Mouse (Mus musculus) heart, embryonic 11.5 days (tissue): ENCODE results near the gene Arhgef17. TPM values are rescaled to one million over a fixed set of nuclear protein-coding genes. Genes with fewer than 3 reads are reported as not detected.
A peak's percentile ranks its signal among the peaks of the same experiment; 100 is the strongest.

Experiments
- ATAC-seq: fragments of 200-750 bp; cut with Nextera tagmentation; replicated peaks from 2 replicates; pipeline ENCODE4 v1.8.0; 2017; ENCODE audit warnings: moderate library complexity; ENCODE audit not compliant: insufficient number of reproducible peaks, low FRiP score, low TSS enrichment
- H3K27ac ChIP-seq: fragments of 300-500 bp; sonication (generic); 2 replicates; pipeline ENCODE4 v1.5.1; 2014; ENCODE audit warnings: mild to moderate bottlenecking, low read depth, low read length
- H3K27me3 ChIP-seq: fragments of 300-500 bp; sonication (generic); 2 replicates; pipeline ENCODE4 v1.6.1; 2014; ENCODE audit warnings: mild to moderate bottlenecking, low read length, mixed read lengths; ENCODE audit not compliant: control insufficient read depth, insufficient read depth
- H3K36me3 ChIP-seq: fragments of 300-500 bp; sonication (generic); 2 replicates; pipeline ENCODE4 v1.6.1; 2014; ENCODE audit warnings: mild to moderate bottlenecking, low read length, moderate library complexity, mixed read lengths; ENCODE audit not compliant: control insufficient read depth, insufficient read depth
- H3K4me1 ChIP-seq: fragments of 300-500 bp; sonication (generic); 2 replicates; pipeline ENCODE4 v1.6.1; 2014; ENCODE audit warnings: low read length; ENCODE audit not compliant: control insufficient read depth, insufficient read depth
- H3K4me2 ChIP-seq: fragments of 300-500 bp; sonication (generic); 2 replicates; pipeline ENCODE4 v1.6.1; 2014; ENCODE audit warnings: mild to moderate bottlenecking, moderate library complexity
- H3K4me3 ChIP-seq: fragments of 300-500 bp; sonication (generic); 2 replicates; pipeline ENCODE4 v1.5.1; 2014; ENCODE audit warnings: low read depth, low read length
- H3K9ac ChIP-seq: fragments of 300-500 bp; sonication (generic); 2 replicates; pipeline ENCODE4 v1.6.1; 2014; ENCODE audit warnings: mild to moderate bottlenecking, low read depth, low read length, moderate library complexity
- H3K9me3 ChIP-seq: fragments of 300-500 bp; sonication (generic); replicated peaks from 2 replicates; pipeline ENCODE4 v1.6.1; 2016; ENCODE audit warnings: low read length; ENCODE audit not compliant: control insufficient read depth
- WGBS: fragments of 180-500 bp; shearing (Covaris S2); extraction: QIAGEN DNeasy Blood & Tissue Kit; methylation state at CpG from one replicate; pipeline ENCODE4 v1.1.7; 2014; ENCODE audit not compliant: insufficient replicate concordance; 5-methylcytosine and 5-hydroxymethylcytosine counted together
- polyA plus RNA-seq: library from polyadenylated mRNA; unstranded; fragments of >200 nt; fragmentation: Nextera tagmentation; extraction: Ambion mirVana; gene quantifications from 2 replicates; pipeline ENCODE4 v1.2.1, GENCODE M21; 2014

The Arhgef17 gene
- polyA plus RNA-seq, 1 experiment from 2014 or later: 8.5 TPM

DNA sequence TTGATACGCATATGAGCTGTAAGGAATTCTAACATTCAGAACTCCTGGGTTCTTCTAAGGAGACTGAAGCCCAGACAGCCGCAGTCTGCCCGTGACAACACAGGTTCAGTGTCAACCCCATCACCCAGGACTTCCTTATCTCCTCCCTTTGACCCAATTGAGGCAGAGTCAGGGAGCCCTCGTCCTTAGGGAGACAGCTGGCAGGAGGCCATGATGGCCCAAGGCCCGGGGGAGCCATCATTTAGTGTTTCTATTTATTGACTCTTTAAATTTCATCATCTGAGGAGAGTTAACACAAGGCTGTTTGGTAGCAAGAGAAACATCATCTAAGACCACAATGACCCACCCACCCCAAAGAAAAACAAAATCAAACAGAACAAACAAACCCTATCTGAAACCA is 60.0 kb downstream of the Arhgef17 start:
- Histone ChIP-seq H3K4me2 (no peak overlapping the region), H3K4me3 (no peak overlapping the region), H3K4me1 (peaks cover 8% of the 10 kb centered on the region), H3K9ac (no peak overlapping the region), H3K27ac (no peak overlapping the region), H3K27me3 (no peaks in the 10 kb centered on the region), H3K36me3 (peaks cover 20% of the 10 kb centered on the region), H3K9me3 (no peaks in the 10 kb centered on the region)
- no peak for ATAC-seq
- WGBS: 65% methylated on average over 5 of the region's 5 CpGs

DNA sequence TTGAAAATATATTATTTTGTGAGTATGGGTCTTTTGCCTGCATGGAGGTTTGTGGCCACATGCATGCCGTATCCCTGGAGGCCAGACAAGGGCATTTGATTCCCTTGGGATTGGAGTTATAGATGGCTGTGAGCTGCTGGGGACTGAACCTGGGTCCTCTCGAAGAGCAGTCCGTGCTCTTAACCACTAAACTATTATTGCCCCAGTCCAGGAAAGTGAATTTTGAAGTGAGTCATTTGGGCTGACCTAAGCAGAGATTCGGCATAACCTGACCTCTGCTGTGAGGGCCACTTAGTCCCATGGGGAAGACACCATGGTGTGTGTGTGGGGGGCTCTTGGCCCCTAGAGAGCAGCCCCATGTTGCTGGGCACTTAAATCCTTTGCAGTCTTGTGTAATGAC is 60.6 kb downstream of the Arhgef17 start:
- Histone ChIP-seq H3K27ac (no peak overlapping the region), H3K4me1 (peaks cover 8% of the 10 kb centered on the region), H3K27me3 (no peaks in the 10 kb centered on the region), H3K4me3 (no peak overlapping the region), H3K4me2 (no peak overlapping the region), H3K36me3 (peaks cover 18% of the 10 kb centered on the region), H3K9me3 (no peaks in the 10 kb centered on the region), H3K9ac (no peak overlapping the region)
- WGBS: 83% methylated on average over 4 of the region's 4 CpGs
- no peak for ATAC-seq

DNA sequence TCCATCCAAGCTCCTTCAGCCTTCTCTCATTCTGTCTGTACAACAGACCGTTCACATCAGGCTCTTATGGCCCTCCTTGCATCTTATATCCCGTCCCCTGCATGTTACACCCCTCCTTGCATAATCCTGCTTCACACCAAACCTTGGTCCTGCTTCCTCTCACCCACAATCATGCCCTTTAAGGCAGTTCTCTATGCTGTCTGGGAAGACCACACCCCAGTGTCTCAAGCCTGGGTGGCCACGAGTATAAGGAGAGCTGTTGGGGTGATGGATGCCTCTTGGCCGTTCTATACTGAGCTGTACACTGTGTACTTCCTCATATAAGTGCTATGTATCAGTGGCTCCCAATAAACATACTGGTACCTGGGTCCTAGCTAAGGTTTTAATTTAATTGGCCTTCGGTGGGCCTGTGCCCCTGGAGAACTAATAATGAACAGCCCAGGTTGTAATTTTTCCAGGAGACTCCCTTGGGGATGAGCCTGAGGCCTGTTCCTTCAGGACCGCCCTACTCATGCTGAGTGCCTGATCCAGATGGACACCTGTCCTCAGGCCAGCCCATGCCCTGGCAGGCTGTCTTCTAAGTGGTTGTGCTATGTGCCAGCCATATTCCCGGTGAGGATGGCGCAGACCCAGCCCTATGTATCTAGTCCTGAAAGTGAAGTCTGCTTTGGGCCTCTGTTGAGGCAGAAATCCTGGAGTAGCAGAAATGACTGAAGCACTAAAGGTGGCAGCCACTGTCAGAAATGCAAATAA is 61.9 kb downstream of the Arhgef17 start:
- WGBS: 89% methylated on average over 8 of the region's 8 CpGs
- Histone ChIP-seq H3K4me3 (no peak overlapping the region), H3K36me3 (peaks cover 16% of the 10 kb centered on the region), H3K9me3 (no peaks in the 10 kb centered on the region), H3K27ac (no peak overlapping the region), H3K9ac (no peak overlapping the region), H3K27me3 (no peaks in the 10 kb centered on the region), H3K4me1 (peaks cover 8% of the 10 kb centered on the region), H3K4me2 (no peak overlapping the region)
- no peak for ATAC-seq

DNA sequence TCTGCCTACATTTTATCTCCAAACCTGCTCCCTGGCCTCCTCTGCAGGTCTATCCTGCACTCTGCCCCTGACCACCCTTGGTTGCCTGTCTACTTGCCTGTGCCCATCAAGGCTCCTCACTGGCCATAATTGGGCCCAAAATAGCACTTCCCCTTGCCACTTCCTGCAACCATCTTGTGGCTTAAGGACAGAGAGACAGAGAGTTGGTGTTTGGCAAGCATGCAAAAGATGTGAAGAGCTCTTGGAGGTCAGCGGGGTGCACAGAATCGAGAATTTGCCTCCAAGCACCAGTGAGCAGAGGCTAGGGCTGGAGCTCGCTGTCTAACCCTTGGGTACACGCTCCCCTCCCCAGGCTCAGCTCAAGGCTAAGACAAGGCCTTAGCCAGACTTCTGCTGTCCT is 63.4 kb downstream of the Arhgef17 start:
- H3K4me2 ChIP-seq: no peak overlapping the region
- no peaks in the 10 kb centered on the region for H3K27me3 ChIP-seq
- H3K27ac ChIP-seq: no peak overlapping the region
- no peaks in the 10 kb centered on the region for H3K9me3 ChIP-seq
- no peak overlapping the region for H3K4me3 ChIP-seq
- no peak for ATAC-seq
- H3K36me3 ChIP-seq: peaks cover 6% of the 10 kb centered on the region
- peaks cover 8% of the 10 kb centered on the region for H3K4me1 ChIP-seq
- peak overlapping the region; percentile 29 for H3K9ac ChIP-seq
- WGBS: 50% methylated on average over 4 of the region's 4 CpGs

DNA sequence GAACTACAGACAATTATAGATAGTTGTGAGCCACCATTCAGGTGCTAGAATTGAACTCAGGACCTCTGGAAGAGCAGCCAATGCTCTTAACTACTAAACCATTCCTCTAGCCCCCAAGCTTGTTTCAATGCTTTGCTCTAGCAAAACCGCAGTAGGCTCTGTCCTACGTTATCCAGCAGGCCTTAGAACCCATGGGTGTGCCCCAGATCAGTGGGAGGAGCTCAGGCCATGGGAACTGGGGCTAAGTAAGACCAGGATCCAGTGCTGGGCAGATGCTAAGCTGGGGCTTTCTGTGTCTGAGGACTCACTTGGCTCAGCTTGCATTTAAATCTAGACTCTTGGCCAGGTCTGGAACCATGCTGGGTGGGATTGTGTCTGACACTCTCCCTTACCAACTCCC is 64.3 kb downstream of the Arhgef17 start:
- no peak overlapping the region for H3K4me2 ChIP-seq
- peaks cover 8% of the 10 kb centered on the region for H3K4me1 ChIP-seq
- H3K9me3 ChIP-seq: no peaks in the 10 kb centered on the region
- H3K9ac ChIP-seq: no peak overlapping the region
- ATAC-seq: no peak
- H3K36me3 ChIP-seq: no peaks in the 10 kb centered on the region; the same call in 1 of the 2 replicates
- no peaks in the 10 kb centered on the region for H3K27me3 ChIP-seq
- 44% methylated on average over 2 of the region's 2 CpGs for WGBS
- no peak overlapping the region for H3K27ac ChIP-seq
- no peak overlapping the region for H3K4me3 ChIP-seq

DNA sequence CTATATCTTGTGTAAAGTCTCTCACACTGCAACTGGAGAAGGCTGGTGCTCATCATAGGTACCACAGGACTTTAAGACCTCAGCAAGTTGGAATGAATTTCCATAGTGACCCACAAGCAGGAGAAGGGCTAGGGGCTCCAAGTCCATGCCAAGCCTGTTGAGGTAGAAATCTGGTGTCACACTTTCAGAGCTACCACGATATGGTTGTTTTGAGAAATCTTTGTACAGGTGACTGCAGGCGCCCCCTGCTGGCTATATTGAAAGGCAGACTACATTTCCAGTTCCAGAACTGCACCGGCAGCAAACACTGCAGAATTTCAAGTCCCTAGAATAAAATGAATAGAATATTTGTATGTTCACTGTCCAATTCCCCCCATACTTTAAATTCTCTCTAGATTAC is 65.2 kb downstream of the Arhgef17 start:
- Histone ChIP-seq H3K36me3 (no peaks in the 10 kb centered on the region), H3K4me2 (no peak overlapping the region), H3K4me3 (no peak overlapping the region), H3K27me3 (no peaks in the 10 kb centered on the region), H3K27ac (no peak overlapping the region), H3K4me1 (peaks cover 12% of the 10 kb centered on the region), H3K9ac (no peak overlapping the region), H3K9me3 (no peaks in the 10 kb centered on the region)
- ATAC-seq: no peak
- 11% methylated on average over 3 of the region's 3 CpGs for WGBS

DNA sequence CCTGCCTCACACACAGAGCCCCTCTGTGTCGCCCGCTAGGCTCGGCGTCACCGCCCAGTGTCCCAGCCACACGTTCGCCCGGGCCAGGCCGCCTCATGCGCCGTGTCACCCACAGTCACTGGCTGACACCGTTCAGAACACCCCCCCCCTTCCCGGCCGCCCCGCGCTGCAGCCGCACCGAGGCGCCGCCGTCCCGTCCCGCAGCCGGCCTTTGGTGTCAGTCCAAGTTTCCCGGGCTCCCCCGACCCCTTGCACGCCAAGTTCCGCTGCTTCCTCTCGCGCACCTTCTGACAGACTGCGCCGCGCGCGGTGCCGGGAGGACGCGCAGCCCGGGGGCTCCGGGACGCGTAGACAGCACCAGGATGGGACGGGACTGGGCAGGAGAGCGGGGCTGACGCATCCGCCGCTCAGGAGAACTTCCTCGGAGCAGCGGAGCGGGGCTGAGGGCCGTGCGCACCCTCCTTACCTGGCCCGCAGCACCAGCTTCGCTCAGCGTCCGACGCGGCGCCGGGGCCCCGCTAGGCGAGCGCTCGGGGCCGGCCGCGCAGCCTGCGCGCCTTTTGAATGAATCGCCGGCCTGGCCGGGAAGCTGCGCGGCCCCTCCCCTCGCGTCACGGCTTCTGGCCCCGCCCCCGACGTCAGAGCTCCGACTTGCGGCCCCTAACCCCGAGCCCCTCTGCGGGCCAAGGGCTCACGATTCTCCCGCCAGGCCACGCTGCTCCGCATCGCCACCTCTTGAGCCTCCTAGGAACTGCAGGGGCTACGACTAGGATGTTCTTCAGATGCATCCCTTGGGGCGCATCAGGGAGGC is 68.9 kb downstream of the Arhgef17 start, which contains the start of gene Relt:
Relt (minus strand) TSS at position 619 of the 811 bp plus-strand sequence.
- Histone ChIP-seq H3K27me3 (no peaks in the 10 kb centered on the region), H3K9ac (peak within 1 kb of the TSS; percentile 79), H3K4me3 (peak within 1 kb of the TSS; percentile 65), H3K4me1 (peaks cover 20% of the 10 kb centered on the region), H3K27ac (peak within 1 kb of the TSS; percentile 70), H3K36me3 (no peaks in the 10 kb centered on the region), H3K4me2 (peak within 1 kb of the TSS; percentile 97), H3K9me3 (no peaks in the 10 kb centered on the region)
- under 1% methylated on average over 85 of the region's 91 CpGs for WGBS
- peak; percentile 85 for ATAC-seq

DNA sequence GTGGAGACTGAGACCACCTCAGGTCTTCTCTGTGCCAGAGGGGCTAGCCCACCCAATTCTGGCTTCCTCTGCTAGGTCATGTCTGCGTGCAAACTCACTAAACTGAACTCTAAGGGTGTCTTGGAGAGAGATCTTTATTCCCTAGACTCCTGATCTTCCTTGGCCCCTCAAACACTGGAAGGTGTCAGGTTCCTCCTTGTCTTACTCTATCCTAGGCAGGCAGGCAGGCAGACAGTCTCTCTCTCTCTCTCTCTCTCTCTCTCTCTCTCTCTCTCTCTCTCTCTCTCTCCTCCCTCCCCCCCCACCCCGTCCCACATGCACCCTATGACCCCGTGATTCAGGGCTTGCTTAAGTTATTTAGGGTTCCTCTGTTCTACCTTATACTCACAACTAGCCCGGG is 69.6 kb downstream of the Arhgef17 start:
- H3K27ac ChIP-seq: no peak overlapping the region
- peaks cover 20% of the 10 kb centered on the region for H3K4me1 ChIP-seq
- 3% methylated on average over 4 of the region's 4 CpGs for WGBS
- ATAC-seq: no peak; the same call in 1 of the 2 replicates
- H3K4me2 ChIP-seq: peak overlapping the region; percentile 97
- no peaks in the 10 kb centered on the region for H3K27me3 ChIP-seq
- H3K36me3 ChIP-seq: no peaks in the 10 kb centered on the region
- peak overlapping the region; percentile 65 for H3K4me3 ChIP-seq
- no peaks in the 10 kb centered on the region for H3K9me3 ChIP-seq
- peak overlapping the region; percentile 79 for H3K9ac ChIP-seq
